In genomic region chr9:87004701-87005434, GRCm38 (mm10) we compare ENCODE assay signal across 29 mouse cellular contexts. TPM values are rescaled to one million over a fixed set of nuclear protein-coding genes. Genes with fewer than 3 reads are reported as not detected.
DNase-seq lines count a peak whose midpoint lies in the region; ATAC-seq lines count a peak whose summit lies in the region.
"Had no signal": no experiment of that assay in that cellular context is flagged by ENCODE, and none has a peak within 500 bp of the region (broad histone marks: within the 10 kb centered on the region; RNA-seq: fewer than 3 reads in every experiment).

No protein-coding gene starts in this region.

- no peak overlapping the region for H3K9ac ChIP-seq in heart, embryonic 13.5 days
- H3K9ac ChIP-seq in midbrain, embryonic 14.5 days (replicated peaks; ENCODE audit: low read length) = no peak overlapping the region
- H3K9ac ChIP-seq: embryonic facial prominence, embryonic 12.5 days; forebrain, postnatal 0 days; hindbrain, embryonic 12.5 days; limb, embryonic 13.5 days; liver, embryonic 12.5 days; neural tube, embryonic 15.5 days; stomach, embryonic 15.5 days had no signal

- WGBS in heart, embryonic 13.5 days = 51% methylated on average over 6 of the region's 6 CpGs
- WGBS in midbrain, embryonic 14.5 days = 75% methylated on average over 6 of the region's 6 CpGs

- H3K4me2 ChIP-seq in heart, embryonic 13.5 days = peak overlapping the region; percentile 41; the same call in 1 of the 2 replicates
- H3K4me2 ChIP-seq in midbrain, embryonic 14.5 days (ENCODE audit: low read length) = no peak overlapping the region
- H3K4me2 ChIP-seq: embryonic facial prominence, embryonic 12.5 days; hindbrain, embryonic 12.5 days; limb, embryonic 13.5 days; liver, embryonic 12.5 days; neural tube, embryonic 15.5 days; stomach, embryonic 15.5 days had no signal

- H3K9me3 ChIP-seq in heart, embryonic 13.5 days = no peaks in the 10 kb centered on the region
- no peaks in the 10 kb centered on the region for H3K9me3 ChIP-seq in midbrain, embryonic 14.5 days (ENCODE audit: control insufficient read depth, low read length)
- H3K9me3 ChIP-seq: embryonic facial prominence, embryonic 12.5 days; G1E; hindbrain, embryonic 12.5 days; limb, embryonic 13.5 days; liver, embryonic 12.5 days; midbrain, embryonic 10.5 days; neural tube, embryonic 15.5 days; stomach, embryonic 15.5 days had no signal

- peak; percentile 32; the same call in 1 of the 2 replicates for ATAC-seq in cerebellum, adult (ENCODE audit: insufficient number of reproducible peaks, low FRiP score, low TSS enrichment)
- ATAC-seq in heart, embryonic 13.5 days (ENCODE audit: extremely low read depth, insufficient number of reproducible peaks, low FRiP score, low TSS enrichment) = no peak; the same call in 1 of the 2 replicates
- ATAC-seq in midbrain, embryonic 14.5 days (ENCODE audit: low FRiP score, low TSS enrichment) = no peak
- ATAC-seq: activated CD4-positive, CD25-positive, alpha-beta regulatory T cell, adult 4 months; forebrain, postnatal 0 days; liver, embryonic 12.5 days had no signal

- H3K4me1 ChIP-seq in heart, embryonic 13.5 days = peaks cover 24% of the 10 kb centered on the region
- H3K4me1 ChIP-seq in midbrain, embryonic 14.5 days (ENCODE audit: control insufficient read depth, insufficient read depth, low read length) = no peaks in the 10 kb centered on the region
- H3K4me1 ChIP-seq: embryonic facial prominence, embryonic 12.5 days; hindbrain, embryonic 12.5 days; limb, embryonic 13.5 days; liver, embryonic 12.5 days; midbrain, embryonic 10.5 days; neural tube, embryonic 15.5 days; stomach, embryonic 15.5 days had no signal

- no peaks in the 10 kb centered on the region for H3K36me3 ChIP-seq in heart, embryonic 13.5 days
- no peaks in the 10 kb centered on the region for H3K36me3 ChIP-seq in midbrain, embryonic 14.5 days (ENCODE audit: control insufficient read depth, insufficient read depth, low read length)
- H3K36me3 ChIP-seq: embryonic facial prominence, embryonic 12.5 days; G1E; hindbrain, embryonic 12.5 days; limb, embryonic 13.5 days; liver, embryonic 12.5 days; midbrain, embryonic 10.5 days; neural tube, embryonic 15.5 days; stomach, embryonic 15.5 days had no signal

- H3K27ac ChIP-seq in heart, embryonic 13.5 days (replicated peaks) = peak overlapping the region; percentile 90
- H3K27ac ChIP-seq in midbrain, embryonic 14.5 days (replicated peaks; ENCODE audit: low read depth, low read length) = no peak overlapping the region
- H3K27ac ChIP-seq: embryonic facial prominence, embryonic 12.5 days; hindbrain, embryonic 12.5 days; limb, embryonic 13.5 days; liver, embryonic 12.5 days; midbrain, embryonic 10.5 days; neural tube, embryonic 15.5 days; stomach, embryonic 15.5 days had no signal

- no peak for DNase-seq in cerebellum, adult 9-10 months
- DNase-seq in heart, adult 9 months (ENCODE audit: low spot score in 2 of 2) = no peak
- peak; percentile 23 for DNase-seq in 3T3-L1 (ENCODE audit: low read depth, low spot score)
- DNase-seq in brain, adult 2 months (ENCODE audit: low read depth, low spot score) = peak; percentile 70
- DNase-seq in midbrain, embryonic 14.5 days = no peak
- DNase-seq in urinary bladder, postnatal 25 days (ENCODE audit: low spot score) = no peak
- DNase-seq: B cell, adult 2 months; forebrain, postnatal 0 days; gastrocnemius, postnatal 25 days; kidney, adult 18-20 months; kidney, postnatal 4 days; lung, adult 18-20 months; lung, postnatal 10 days; right cerebral cortex, adult 18-20 months; right cerebral cortex, postnatal 4 days; thymus, adult 18-20 months; thymus, postnatal 36 days had no signal

- H3K4me3 ChIP-seq in heart, embryonic 13.5 days = no peak overlapping the region
- H3K4me3 ChIP-seq in midbrain, embryonic 14.5 days (replicated peaks; ENCODE audit: low read depth, low read length) = no peak overlapping the region
- H3K4me3 ChIP-seq: embryonic facial prominence, embryonic 12.5 days; hindbrain, embryonic 12.5 days; limb, embryonic 13.5 days; liver, embryonic 12.5 days; midbrain, embryonic 10.5 days; neural tube, embryonic 15.5 days; stomach, embryonic 15.5 days had no signal

- H3K27me3 ChIP-seq in heart, embryonic 13.5 days (replicated peaks) = no peaks in the 10 kb centered on the region
- no peaks in the 10 kb centered on the region for H3K27me3 ChIP-seq in midbrain, embryonic 14.5 days (ENCODE audit: control insufficient read depth, insufficient read depth, low read length)
- H3K27me3 ChIP-seq: CH12.LX; embryonic facial prominence, embryonic 12.5 days; hindbrain, embryonic 12.5 days; liver, embryonic 12.5 days; neural tube, embryonic 15.5 days; stomach, embryonic 15.5 days had no signal

RNA-seq across cellular contexts. Expression of gene Ripply2, which starts 10.5 kb away (rescaled TPM):
- 0.90 and 1.2 TPM in 2 replicates for polyA plus RNA-seq in heart, embryonic 13.5 days (2015; fragmentation: Nextera tagmentation; extraction: Ambion mirVana)
- 9.9 and 12.8 TPM in 2 replicates for polyA plus RNA-seq in midbrain, embryonic 14.5 days (2014; fragmentation: Nextera tagmentation; extraction: Ambion mirVana)
- polyA plus RNA-seq: activated CD4-positive, CD25-positive, alpha-beta regulatory T cell, adult 4 months; embryonic facial prominence, embryonic 12.5 days; G1E; limb, embryonic 13.5 days; liver, embryonic 12.5 days had no signal

RNA-seq across cellular contexts. Expression of gene Cyb5r4, which starts 16.9 kb away (rescaled TPM):
- 46.6 and 47.3 TPM in 2 replicates for polyA plus RNA-seq in heart, embryonic 13.5 days (2015; fragmentation: Nextera tagmentation; extraction: Ambion mirVana)
- polyA plus RNA-seq in midbrain, embryonic 14.5 days (2014; fragmentation: Nextera tagmentation; extraction: Ambion mirVana) = 59.4 and 69.7 TPM in 2 replicates

Comparison
In these comparisons a context has a peak if more than half of its experiments do, and no peak if none do; other contexts are left out.
1. DNase-seq: peak in 3T3-L1 (single experiment) and brain, adult 2 months (single experiment); none in cerebellum, adult 9-10 months (single experiment), heart, adult 9 months (0 of 2), midbrain, embryonic 14.5 days (single experiment) and urinary bladder, postnatal 25 days (single experiment).